Mouse (Mus musculus): ENCODE results near the gene Eif2ak2. TPM values are rescaled to one million over a fixed set of nuclear protein-coding genes. Genes with fewer than 3 reads are reported as not detected.

Gene Eif2ak2
- total RNA-seq, 2 experiments from 2014 or later: 40.2 to 43.8 TPM

- DNase-seq (ENCODE audit: low spot score in 2 of 2): no peak
These were observed 46.3 kb downstream of the Eif2ak2 start for GRCm38 (mm10) chr17:78836056-78836455.

- peak; percentile 94 to 98 for DNase-seq (ENCODE audit: low spot score in 2 of 2)
These were observed 47.2 kb downstream of the Eif2ak2 start, which contains the start of the genes Heatr5b and Gpatch11 for GRCm38 (mm10) chr17:78834856-78835835. Heatr5b (minus strand) TSS chr17:78835364. Gpatch11 (plus strand) TSS chr17:78835567.

GRCm38 (mm10) chr17:78824346-78824745 is 58.0 kb downstream of the Eif2ak2 start:
- no peak for DNase-seq (ENCODE audit: low spot score in 2 of 2)

GRCm38 (mm10) chr17:78809582-78809981 is 72.8 kb downstream of the Eif2ak2 start:
- DNase-seq (ENCODE audit: low spot score in 2 of 2): no peak

GRCm38 (mm10) chr17:78809019-78809418 is 73.4 kb downstream of the Eif2ak2 start:
- no peak for DNase-seq (ENCODE audit: low spot score in 2 of 2)

Other genes starting within 250 kb of the Eif2ak2 start
- gene Strn, start 145.4 kb downstream of the Eif2ak2 start, total RNA-seq (2021): 10 to 100 TPM; 32.3 to 33.2 TPM
- gene Heatr5b, start 47.2 kb downstream of the Eif2ak2 start, total RNA-seq (2021): 10 to 100 TPM; 21.4 to 25.3 TPM
- 10 to 100 TPM; 24.8 to 26.2 TPM for gene Gpatch11, start 47.0 kb downstream of the Eif2ak2 start, total RNA-seq (2021)
- gene Sult6b1, start 24.4 kb upstream of the Eif2ak2 start, total RNA-seq (2021): under 1 TPM in 1 of 2 experiments, not detected in 1; 0.39 TPM
- gene Cebpzos, start 33.9 kb upstream of the Eif2ak2 start, total RNA-seq (2021): 10 to 100 TPM; 44.9 to 45.2 TPM
- gene Cebpz, start 54.5 kb upstream of the Eif2ak2 start, total RNA-seq (2021): 10 to 100 TPM; 41.7 to 52.6 TPM
- gene Ndufaf7, start 54.6 kb upstream of the Eif2ak2 start, total RNA-seq (2021): 10 to 100 TPM; 39.4 to 46.8 TPM
- 10 to 100 TPM; 48.7 to 49.5 TPM for gene Prkd3, start 138.2 kb upstream of the Eif2ak2 start, total RNA-seq (2021)
- 10 to 100 TPM; 10.5 to 20.1 TPM for gene Qpct, start 169.3 kb upstream of the Eif2ak2 start, total RNA-seq (2021)